Mouse (Mus musculus): Measurements from ENCODE around the gene Slc22a14.

DNA sequence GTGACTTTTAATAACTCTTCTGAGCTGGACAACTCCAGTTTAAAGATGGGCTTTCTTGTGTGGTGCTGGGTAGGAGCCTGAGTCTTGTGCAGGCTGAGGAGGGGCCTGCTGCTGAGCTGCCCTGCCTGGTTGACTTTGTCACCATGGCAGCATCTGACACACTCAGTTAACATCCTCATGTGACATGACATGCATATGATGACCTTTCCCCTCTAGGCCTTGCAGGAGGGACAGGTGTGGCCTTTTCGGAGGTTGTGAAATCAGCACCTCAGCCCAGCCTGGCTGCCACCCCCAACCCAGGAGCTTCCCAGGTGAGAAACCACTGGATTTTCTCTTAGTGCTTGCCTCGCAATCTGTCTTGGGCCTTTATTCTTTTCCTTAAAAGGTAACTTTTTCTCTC, 24.9 kb upstream of the Slc22a14 start:
- TF ChIP-seq CTCF (IDR thresholded peaks at IDR 0.05; ENCODE audit: extremely low read depth, insufficient read length, insufficient replicate concordance, low read depth, low read length) (no peak), POLR2A (IDR thresholded peaks at IDR 0.05; ENCODE audit: low read depth, low read length) (no peak)
